Mouse (Mus musculus) adrenal gland, adult 10 weeks (tissue): Measurements from ENCODE around the gene Dstn. TPM values are rescaled to one million over a fixed set of nuclear protein-coding genes. Genes with fewer than 3 reads are reported as not detected.

Experiments
- polyA plus RNA-seq: library from polyadenylated mRNA; stranded (reverse); fragments of 350-450 nt; fragmentation: Illumina TruSeq; extraction: RNeasy Lipid Tissue Mini Kit (QIAGEN cat#74804); gene quantifications from one replicate; pipeline ENCODE4 v1.2.3, GENCODE M21; 2014; ENCODE audit warnings: low read depth, low replicate concordance

Dstn gene
- polyA plus RNA-seq = 1,042 TPM

GRCm38 (mm10) chr2:143914760-143915599 lies at the start of gene Dstn:
Gene Dstn, plus strand, starts transcription at chr2:143915320.

Other genes with a start within 250 kb of the Dstn start
- not detected for gene Bfsp1, start 52.1 kb upstream of the Dstn start, polyA plus RNA-seq
- gene Rrbp1, start 95.9 kb downstream of the Dstn start, polyA plus RNA-seq = 86.0 TPM
- not detected for gene Banf2, start 117.7 kb downstream of the Dstn start, polyA plus RNA-seq